Mouse (Mus musculus) brain, embryonic 14.5 days (tissue): ENCODE measurements at regions not wholly inside any gene's neighbourhood (a gene's known extent, or its start where the extent isn't known, plus 50 kb on each side); places are given as distances from the start of the nearest gene placed in this dataset.

ENCODE experiments used
- DNase-seq: peaks from one replicate; pipeline ENCODE4 v3.0.0-alpha.2; 2011; ENCODE audit warnings: low read depth
- CTCF ChIP-seq: fragments of 200-500 bp; IDR thresholded peaks from 2 replicates; pipeline ENCODE4 v1.5.1; 2012; ENCODE audit warnings: inconsistent platforms, mild to moderate bottlenecking, moderate library complexity, borderline replicate concordance; ENCODE audit not compliant: insufficient read depth, insufficient read length; ENCODE audit errors: extremely low read depth
- POLR2A ChIP-seq: fragments of 200-500 bp; IDR thresholded peaks from 2 replicates; pipeline ENCODE4 v1.6.1; 2012; ENCODE audit warnings: mild to moderate bottlenecking, inconsistent platforms, borderline replicate concordance; ENCODE audit not compliant: poor library complexity, insufficient read depth, insufficient read length, severe bottlenecking; ENCODE audit errors: extremely low read depth

- no peak for TF ChIP-seq POLR2A
- TF ChIP-seq CTCF, result no peak
- no peak for DNase-seq
These were observed 541.8 kb upstream of the Cdh20 start for GRCm38 (mm10) chr1:104226493-104226892.

- DNase-seq, result peak; percentile 35
- no peak for TF ChIP-seq CTCF
- TF ChIP-seq POLR2A, result no peak
These were observed 541.4 kb upstream of the Cdh20 start for GRCm38 (mm10) chr1:104226901-104227300.

- DNase-seq, result no peak
- TF ChIP-seq CTCF (no peak), POLR2A (no peak)
These were observed 526.7 kb upstream of the Cdh20 start for GRCm38 (mm10) chr1:104241605-104242004.

GRCm38 (mm10) chr1:104265775-104266174 is 502.6 kb upstream of the Cdh20 start:
- no peak for TF ChIP-seq CTCF
- no peak for TF ChIP-seq POLR2A
- no peak for DNase-seq

GRCm38 (mm10) chr1:104307941-104308340 is 460.4 kb upstream of the Cdh20 start:
- DNase-seq, result no peak
- no peak for TF ChIP-seq CTCF
- no peak for TF ChIP-seq POLR2A

GRCm38 (mm10) chr1:104311617-104312016 is 456.7 kb upstream of the Cdh20 start:
- TF ChIP-seq POLR2A, result no peak
- TF ChIP-seq CTCF, result no peak
- DNase-seq, result peak; percentile 17

- DNase-seq, result no peak
- no peak for TF ChIP-seq POLR2A
- no peak for TF ChIP-seq CTCF
These were observed 453.3 kb upstream of the Cdh20 start for GRCm38 (mm10) chr1:104315058-104315457.

- TF ChIP-seq CTCF (no peak), POLR2A (no peak)
These were observed 450.3 kb upstream of the Cdh20 start for GRCm38 (mm10) chr1:104318020-104318419.

GRCm38 (mm10) chr1:104332666-104333370 is 435.5 kb upstream of the Cdh20 start:
- no peak for TF ChIP-seq POLR2A
- TF ChIP-seq CTCF, result no peak
- no peak for DNase-seq

More at GRCm38 (mm10) chr1:104318020-104318419, 450.3 kb upstream of the Cdh20 start:
- DNase-seq, result no peak

- DNase-seq, result no peak
- TF ChIP-seq POLR2A (no peak), CTCF (no peak)
These were observed 434.8 kb upstream of the Cdh20 start for GRCm38 (mm10) chr1:104333577-104333976.
